Mouse (Mus musculus): ENCODE data around the gene Atxn1. TPM values are rescaled to one million over a fixed set of nuclear protein-coding genes. Genes with fewer than 3 reads are reported as not detected.

Gene Atxn1
- polyA plus RNA-seq, 1 experiment = 3.2 TPM

GRCm38 (mm10) chr13:45872041-45872746 lies 92.6 kb downstream of the Atxn1 start:
- TF ChIP-seq GATA1 (IDR thresholded peaks at IDR 0.05; ENCODE audit: borderline replicate concordance, low read length) = no peak
- H3K36me3 ChIP-seq (replicated peaks; ENCODE audit: low read length) = peaks cover 57% of the 10 kb centered on the region
- peaks cover 96% of the 10 kb centered on the region for H3K4me1 ChIP-seq
- H3K27me3 ChIP-seq (replicated peaks) = no peaks in the 10 kb centered on the region
- H3K4me3 ChIP-seq (replicated peaks) = peak overlapping the region; percentile 90
- no peaks in the 10 kb centered on the region for H3K9me3 ChIP-seq

- H3K27me3 ChIP-seq (replicated peaks) = no peaks in the 10 kb centered on the region
- no peaks in the 10 kb centered on the region for H3K9me3 ChIP-seq
- H3K4me3 ChIP-seq (replicated peaks) = peak overlapping the region; percentile 90
- no peak for TF ChIP-seq FLI1 (IDR thresholded peaks at IDR 0.05; ENCODE audit: low read length)
- no peak for TF ChIP-seq GATA1 (IDR thresholded peaks at IDR 0.05; ENCODE audit: borderline replicate concordance, low read length)
- H3K36me3 ChIP-seq (replicated peaks; ENCODE audit: low read length) = peaks cover 55% of the 10 kb centered on the region
- H3K4me1 ChIP-seq = peaks cover 96% of the 10 kb centered on the region
These were observed 93.3 kb downstream of the Atxn1 start for GRCm38 (mm10) chr13:45871554-45871953.

DNA sequence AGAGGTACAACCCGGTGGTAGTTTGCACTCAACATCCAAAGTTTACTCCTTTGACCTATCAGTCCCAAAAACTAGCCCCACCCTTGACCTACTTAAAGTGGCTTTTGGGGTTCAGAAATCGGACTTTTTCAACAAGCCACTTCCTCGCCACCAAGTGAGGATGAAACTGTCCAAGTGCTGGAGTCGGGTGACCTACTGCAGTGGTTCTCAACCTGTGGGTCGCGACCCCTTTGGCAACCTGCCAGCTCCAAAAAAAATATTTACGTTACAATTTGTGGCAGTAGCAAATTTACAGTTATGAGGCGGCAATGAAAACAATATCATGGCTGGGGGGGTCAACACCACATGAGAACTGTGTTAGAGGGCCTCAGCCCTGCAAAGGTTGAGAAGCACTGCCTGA lies 95.9 kb downstream of the Atxn1 start:
- Histone ChIP-seq H3K36me3 (replicated peaks; ENCODE audit: low read length) (peaks cover 45% of the 10 kb centered on the region), H3K9me3 (no peaks in the 10 kb centered on the region), H3K27me3 (replicated peaks) (no peaks in the 10 kb centered on the region), H3K4me1 (peaks cover 95% of the 10 kb centered on the region), H3K4me3 (replicated peaks) (no peak overlapping the region)
- TF ChIP-seq GATA1 (IDR thresholded peaks at IDR 0.05; ENCODE audit: borderline replicate concordance, low read length) (no peak), FLI1 (IDR thresholded peaks at IDR 0.05; ENCODE audit: low read length) (no peak)

- Histone ChIP-seq H3K9me3 (no peaks in the 10 kb centered on the region), H3K4me1 (peaks cover 87% of the 10 kb centered on the region), H3K27me3 (replicated peaks) (no peaks in the 10 kb centered on the region), H3K4me3 (replicated peaks) (no peak overlapping the region), H3K36me3 (replicated peaks; ENCODE audit: low read length) (peaks cover 37% of the 10 kb centered on the region)
- TF ChIP-seq FLI1 (IDR thresholded peaks at IDR 0.05; ENCODE audit: low read length) (no peak), GATA1 (IDR thresholded peaks at IDR 0.05; ENCODE audit: borderline replicate concordance, low read length) (no peak)
These were observed 97.5 kb downstream of the Atxn1 start for GRCm38 (mm10) chr13:45867273-45867672.

- Histone ChIP-seq H3K4me1 (peaks cover 83% of the 10 kb centered on the region), H3K9me3 (no peaks in the 10 kb centered on the region), H3K4me3 (replicated peaks) (no peak overlapping the region), H3K27me3 (replicated peaks) (no peaks in the 10 kb centered on the region), H3K36me3 (replicated peaks; ENCODE audit: low read length) (peaks cover 34% of the 10 kb centered on the region)
- no peak for TF ChIP-seq FLI1 (IDR thresholded peaks at IDR 0.05; ENCODE audit: low read length)
- no peak for TF ChIP-seq GATA1 (IDR thresholded peaks at IDR 0.05; ENCODE audit: borderline replicate concordance, low read length)
These were observed 98.1 kb downstream of the Atxn1 start for GRCm38 (mm10) chr13:45866615-45867245.

- no peaks in the 10 kb centered on the region for H3K9me3 ChIP-seq
- TF ChIP-seq FLI1 (IDR thresholded peaks at IDR 0.05; ENCODE audit: low read length) = no peak
- TF ChIP-seq GATA1 (IDR thresholded peaks at IDR 0.05; ENCODE audit: borderline replicate concordance, low read length) = no peak
- no peak overlapping the region for H3K4me3 ChIP-seq (replicated peaks)
- peaks cover 79% of the 10 kb centered on the region for H3K4me1 ChIP-seq
- no peaks in the 10 kb centered on the region for H3K27me3 ChIP-seq (replicated peaks)
- H3K36me3 ChIP-seq (replicated peaks; ENCODE audit: low read length) = peaks cover 33% of the 10 kb centered on the region
These were observed 99.2 kb downstream of the Atxn1 start for GRCm38 (mm10) chr13:45865620-45866019.

GRCm38 (mm10) chr13:45863779-45864178 lies 101.0 kb downstream of the Atxn1 start:
- Histone ChIP-seq H3K4me1 (peaks cover 76% of the 10 kb centered on the region), H3K27me3 (replicated peaks) (no peaks in the 10 kb centered on the region), H3K36me3 (replicated peaks; ENCODE audit: low read length) (peaks cover 32% of the 10 kb centered on the region), H3K9me3 (no peaks in the 10 kb centered on the region), H3K4me3 (replicated peaks) (no peak overlapping the region)
- no peak for TF ChIP-seq GATA1 (IDR thresholded peaks at IDR 0.05; ENCODE audit: borderline replicate concordance, low read length)
- no peak for TF ChIP-seq FLI1 (IDR thresholded peaks at IDR 0.05; ENCODE audit: low read length)

DNA sequence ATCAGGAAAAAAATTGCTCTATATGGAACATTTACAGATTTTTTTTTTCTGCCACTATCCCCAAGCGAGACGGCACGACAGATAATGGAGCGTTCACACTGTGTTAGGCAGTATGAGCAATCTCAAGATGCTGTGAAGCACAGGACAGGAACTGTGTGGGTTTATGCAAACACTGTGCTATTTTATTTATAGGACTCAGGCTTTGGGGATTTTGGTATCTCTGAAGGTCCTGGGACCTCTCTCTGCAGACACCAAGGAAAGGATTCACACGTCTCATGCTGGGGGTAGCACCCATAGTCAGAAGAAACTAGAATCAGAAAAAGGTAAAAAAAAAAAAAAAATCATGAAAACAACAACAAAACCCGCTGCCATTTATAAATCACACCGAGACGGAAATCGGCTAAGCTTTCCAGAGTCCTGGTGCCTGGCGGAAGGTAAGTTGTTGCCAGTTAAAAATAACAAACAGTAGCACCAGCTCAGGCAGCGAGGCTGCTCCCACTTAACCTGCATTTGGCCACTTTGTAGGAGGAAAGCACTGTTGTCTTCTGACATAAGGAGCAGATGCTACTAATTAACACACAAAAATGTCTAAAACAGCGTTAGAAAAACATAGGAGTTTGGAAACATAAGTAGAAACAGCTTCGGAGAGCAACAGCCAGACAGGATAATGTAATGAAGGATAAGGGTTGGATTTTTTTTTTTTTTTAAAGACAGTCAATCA lies 102.8 kb downstream of the Atxn1 start:
- TF ChIP-seq FLI1 (IDR thresholded peaks at IDR 0.05; ENCODE audit: low read length) (no peak), GATA1 (IDR thresholded peaks at IDR 0.05; ENCODE audit: borderline replicate concordance, low read length) (no peak)
- Histone ChIP-seq H3K4me3 (replicated peaks) (no peak overlapping the region), H3K27me3 (replicated peaks) (no peaks in the 10 kb centered on the region), H3K4me1 (peaks cover 67% of the 10 kb centered on the region), H3K9me3 (no peaks in the 10 kb centered on the region), H3K36me3 (replicated peaks; ENCODE audit: low read length) (peaks cover 38% of the 10 kb centered on the region)

- Histone ChIP-seq H3K27me3 (replicated peaks) (no peaks in the 10 kb centered on the region), H3K4me3 (replicated peaks) (no peak overlapping the region), H3K4me1 (peaks cover 67% of the 10 kb centered on the region), H3K36me3 (replicated peaks; ENCODE audit: low read length) (peaks cover 36% of the 10 kb centered on the region), H3K9me3 (no peaks in the 10 kb centered on the region)
- TF ChIP-seq FLI1 (IDR thresholded peaks at IDR 0.05; ENCODE audit: low read length) (no peak), GATA1 (IDR thresholded peaks at IDR 0.05; ENCODE audit: borderline replicate concordance, low read length) (no peak)
These were observed 103.7 kb downstream of the Atxn1 start for GRCm38 (mm10) chr13:45861098-45861580.
